Mouse (Mus musculus) adipose tissue, adult 10 weeks (tissue): ENCODE measurements around the gene Il6ra. TPM values are rescaled to one million over a fixed set of nuclear protein-coding genes. Genes with fewer than 3 reads are reported as not detected.

Experiments used
- polyA plus RNA-seq: library from polyadenylated mRNA; stranded (reverse); fragments of 350-450 nt; fragmentation: Illumina TruSeq; extraction: RNeasy Lipid Tissue Mini Kit (QIAGEN cat#74804); gene quantifications from one replicate; pipeline ENCODE4 v1.2.3, GENCODE M21; 2014; ENCODE audit warnings: low read depth, low replicate concordance

The Il6ra gene
- 14.4 TPM for polyA plus RNA-seq

DNA sequence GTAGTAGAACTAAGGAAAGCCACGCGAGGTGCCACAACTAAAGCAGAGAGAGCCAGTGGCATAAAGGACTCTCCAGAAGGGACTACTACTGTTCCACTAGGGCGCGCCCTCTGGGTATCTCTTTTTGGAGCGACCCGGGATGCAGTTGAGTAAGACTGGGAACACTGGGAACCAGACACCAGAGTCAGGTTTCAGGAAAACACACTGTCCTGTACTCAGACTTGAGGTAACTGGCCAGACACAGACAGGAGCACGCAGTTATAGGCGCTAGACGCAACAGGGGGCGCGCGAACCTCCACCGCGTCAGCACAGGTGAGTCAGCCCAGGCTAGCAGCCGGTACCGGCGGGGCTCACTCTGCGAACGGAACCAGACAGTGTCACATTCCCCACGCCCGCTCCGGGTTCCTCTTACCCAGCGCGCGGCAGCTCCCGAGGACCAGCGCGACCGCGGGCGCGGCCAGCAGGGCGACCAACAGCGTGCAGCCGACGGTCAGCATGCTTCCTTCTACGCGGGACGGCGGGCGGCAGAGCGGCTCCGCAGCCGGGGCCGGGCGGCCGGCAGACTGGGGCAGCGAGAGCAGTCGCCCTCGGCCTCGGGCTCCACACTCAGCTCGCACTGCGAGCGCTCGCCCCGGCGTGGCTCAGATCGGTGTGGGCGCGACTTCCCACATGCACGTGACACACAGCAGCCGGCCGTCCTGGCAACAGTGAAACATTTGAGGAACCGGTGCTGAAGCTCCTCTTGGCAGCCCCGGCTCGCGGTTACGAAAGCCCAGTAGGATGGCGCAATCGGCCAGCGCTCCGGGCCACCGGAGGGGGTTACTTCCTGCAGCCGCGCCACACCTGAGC is at the start of gene Il6ra:
Gene Il6ra (minus strand): TSS at position 654 of the 849 bp plus-strand sequence.

DNA sequence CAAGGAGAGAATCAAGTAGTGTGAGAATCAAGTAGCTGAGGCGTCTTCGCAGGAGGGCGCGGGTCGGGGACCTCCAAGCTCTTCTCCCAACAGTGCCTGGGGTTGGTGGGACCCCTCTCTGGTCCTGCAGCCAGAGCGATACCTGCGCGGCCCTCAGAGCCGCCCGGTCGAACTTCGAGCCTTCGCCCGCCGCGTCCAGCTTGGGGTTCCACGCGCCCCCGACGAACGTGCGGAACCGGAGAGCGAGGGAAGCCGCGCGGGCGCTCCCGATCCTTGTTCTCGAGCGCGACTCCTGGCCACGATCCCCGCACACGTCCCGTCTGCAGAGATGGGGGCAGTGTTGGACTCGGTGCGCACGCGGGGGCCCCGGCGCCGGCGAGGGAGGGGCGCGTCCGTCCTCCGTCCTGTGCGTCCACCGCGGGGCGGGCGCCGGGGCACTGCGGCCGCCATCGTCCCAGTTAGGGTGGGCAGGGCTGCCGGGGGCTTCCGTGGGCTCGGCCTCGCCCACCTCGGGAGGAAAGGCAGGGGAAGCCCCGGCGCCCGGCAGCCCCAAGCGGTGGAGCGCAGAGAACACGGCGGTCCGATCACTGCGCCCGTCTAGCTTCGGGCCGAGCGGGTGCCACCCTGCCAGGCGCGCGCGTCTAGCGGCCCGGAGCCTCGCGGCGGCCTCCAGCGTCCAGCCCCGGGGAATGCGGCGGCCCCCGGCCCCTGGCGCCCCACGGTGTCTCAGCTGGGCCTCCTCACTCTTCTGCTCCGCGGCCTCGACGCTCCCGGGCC is 82.0 kb downstream of the Il6ra start, which contains the start of gene She:
Gene She (plus strand): TSS at position 556 of the 777 bp plus-strand sequence.

Other genes with a start within 250 kb of the Il6ra start
- gene Adar, start 198.2 kb downstream of the Il6ra start, polyA plus RNA-seq = 26.5 TPM
- 1.3 TPM for gene Chrnb2, start 148.6 kb downstream of the Il6ra start, polyA plus RNA-seq
- 63.4 TPM for gene Ube2q1, start 139.6 kb downstream of the Il6ra start, polyA plus RNA-seq
- 5.0 TPM for gene She, start 81.8 kb downstream of the Il6ra start, polyA plus RNA-seq
- 27.8 TPM for gene Atp8b2, start 50.3 kb upstream of the Il6ra start, polyA plus RNA-seq
- 74.8 TPM for gene Hax1, start 85.6 kb upstream of the Il6ra start, polyA plus RNA-seq
- 87.0 TPM for gene 4933434E20Rik, start 138.4 kb upstream of the Il6ra start, polyA plus RNA-seq
- gene Ubap2l, start 139.4 kb upstream of the Il6ra start, polyA plus RNA-seq = 93.6 TPM
- 218 TPM for gene Tpm3, start 159.5 kb upstream of the Il6ra start, polyA plus RNA-seq
- gene Nup210l, start 190.9 kb upstream of the Il6ra start, polyA plus RNA-seq = 0.76 TPM